Mouse (Mus musculus): ENCODE measurements around the gene Cxcr6.

The Cxcr6 gene

DNA sequence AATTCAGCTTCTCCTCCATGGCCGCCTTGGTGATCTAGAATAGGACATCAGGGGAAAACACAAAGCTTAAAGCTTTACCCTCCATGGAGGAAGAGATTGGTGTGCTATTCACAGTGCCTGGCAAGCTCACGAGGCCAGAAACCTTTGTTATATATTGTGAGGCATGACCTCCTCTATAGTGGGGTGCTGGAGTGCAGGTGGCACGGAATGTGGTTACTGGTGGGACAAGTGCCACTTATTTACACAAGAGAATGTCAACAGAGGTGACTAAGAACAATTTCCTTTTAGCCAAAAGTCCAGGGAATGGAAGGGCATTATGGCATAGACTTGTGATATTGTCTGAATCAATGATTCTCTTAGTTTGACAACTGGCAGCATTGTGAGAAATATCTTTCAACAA is 20.4 kb downstream of the Cxcr6 start:
- DNase-seq (ENCODE audit: low spot score) = no peak

DNA sequence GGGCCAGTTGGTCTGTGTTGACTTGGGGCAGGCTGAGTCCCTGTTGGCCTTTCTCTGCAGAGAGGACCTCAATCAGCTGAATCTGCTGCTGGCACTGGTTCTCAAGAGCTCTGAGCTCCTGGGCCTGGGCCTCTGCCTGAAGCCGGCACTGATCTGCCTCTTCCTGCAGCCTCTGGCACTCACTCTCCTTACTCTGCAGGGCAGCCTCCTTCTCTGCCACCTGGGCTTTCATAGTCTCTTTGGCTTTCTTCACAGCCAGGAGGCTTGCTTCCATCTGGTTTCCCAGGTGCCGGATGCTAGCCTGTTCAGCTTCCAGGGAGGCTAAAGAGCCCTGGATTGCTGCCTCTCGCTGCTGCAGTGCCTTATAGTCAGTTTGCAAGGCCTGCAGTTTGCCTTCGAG is 22.6 kb downstream of the Cxcr6 start:
- no peak for DNase-seq (ENCODE audit: low spot score)

DNA sequence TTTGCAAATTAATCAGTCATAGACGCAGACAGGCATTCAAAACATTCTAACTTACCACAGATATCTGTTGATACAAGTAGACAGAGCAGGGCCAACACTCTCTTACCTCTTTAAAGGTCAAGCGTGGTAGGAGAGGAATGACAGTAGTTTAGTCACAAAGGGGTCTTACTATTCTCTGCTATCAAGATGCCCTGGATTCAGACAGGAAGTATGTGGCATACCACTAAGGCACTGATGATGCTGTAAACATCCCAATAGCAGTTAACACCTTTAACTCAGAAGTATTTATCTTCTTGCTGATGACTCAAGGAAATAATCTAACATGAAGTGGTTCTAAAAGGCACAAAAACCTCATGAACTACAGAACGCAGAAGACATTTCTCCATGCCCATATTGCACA is 29.6 kb downstream of the Cxcr6 start:
- DNase-seq (ENCODE audit: low spot score) = no peak

DNA sequence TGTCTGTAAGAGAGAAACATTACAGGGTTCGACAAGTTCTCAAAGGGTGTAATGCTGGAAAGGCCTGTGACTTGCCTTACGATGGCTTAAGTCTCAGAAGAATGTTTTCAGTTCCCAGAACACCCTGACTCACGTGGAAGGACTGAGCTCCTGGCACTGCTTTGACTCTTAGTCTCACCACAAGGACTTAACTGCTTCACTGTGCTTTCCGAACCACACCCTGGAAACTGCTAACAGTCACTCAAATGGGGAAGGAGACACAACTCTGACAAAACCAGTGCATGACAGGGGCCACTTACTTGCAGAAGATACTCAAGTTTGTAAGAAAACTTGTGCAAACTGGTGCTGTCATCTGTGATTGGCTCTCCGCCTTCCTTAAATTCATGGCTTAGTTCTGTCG is 34.0 kb downstream of the Cxcr6 start:
- no peak for DNase-seq (ENCODE audit: low spot score)

DNA sequence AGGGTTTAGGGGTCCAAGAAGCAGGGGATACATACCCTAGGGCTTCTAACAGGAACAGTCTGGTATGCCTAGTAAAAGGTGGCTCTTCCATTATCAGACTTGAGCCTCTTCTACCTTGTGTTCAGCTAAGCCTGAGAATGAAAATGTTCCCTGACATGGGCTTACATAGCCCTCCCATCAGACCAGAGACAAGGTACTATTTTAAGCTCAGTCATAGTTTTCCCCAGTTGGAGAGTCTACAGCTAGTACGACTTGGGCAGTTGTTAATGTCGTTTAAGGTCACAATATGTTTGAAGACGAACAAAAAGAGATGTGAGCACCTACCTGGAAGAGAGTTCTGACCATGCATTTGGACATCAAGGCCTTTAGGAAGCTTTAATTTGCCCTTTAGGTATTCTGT is 38.2 kb downstream of the Cxcr6 start:
- DNase-seq (ENCODE audit: low spot score) = no peak

DNA sequence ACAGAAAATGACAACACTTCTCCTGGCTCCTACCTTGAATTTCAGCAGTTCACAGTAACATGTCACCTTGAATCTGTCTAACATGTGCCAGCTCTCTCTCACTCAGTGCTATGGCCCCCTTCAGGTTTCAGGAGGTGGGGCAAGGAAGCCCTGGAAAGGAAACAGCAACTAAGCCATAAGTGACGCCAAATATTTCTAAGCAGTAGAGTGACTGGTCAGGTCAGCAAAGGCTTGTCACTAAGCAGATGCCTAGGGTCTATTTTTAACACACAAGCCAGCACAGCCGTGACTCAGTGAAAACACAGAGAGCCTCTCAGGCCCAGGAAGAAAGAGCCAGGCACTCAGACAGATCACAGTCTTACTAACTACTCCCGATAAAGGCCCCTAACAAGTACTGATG is 38.8 kb downstream of the Cxcr6 start:
- no peak for DNase-seq (ENCODE audit: low spot score)

DNA sequence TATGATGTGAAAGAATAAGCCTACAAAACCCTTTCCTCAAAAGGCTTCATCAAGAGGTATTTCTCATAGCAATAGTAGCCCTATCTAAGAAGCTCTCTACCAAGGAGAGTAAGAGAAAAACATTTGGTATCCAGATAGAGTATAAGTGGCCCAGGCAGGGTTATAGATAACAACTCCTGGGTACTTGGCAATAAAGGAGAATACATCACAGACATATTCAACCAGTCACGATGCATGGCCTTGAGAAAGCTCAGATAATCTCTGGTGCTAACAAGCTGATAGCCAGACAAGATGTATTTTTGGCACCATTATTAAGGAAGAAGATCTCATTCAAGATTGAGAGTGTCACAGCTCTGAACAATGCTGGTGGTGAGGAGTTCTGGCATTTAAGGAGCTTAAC is 40.2 kb downstream of the Cxcr6 start:
- DNase-seq (ENCODE audit: low spot score) = no peak

DNA sequence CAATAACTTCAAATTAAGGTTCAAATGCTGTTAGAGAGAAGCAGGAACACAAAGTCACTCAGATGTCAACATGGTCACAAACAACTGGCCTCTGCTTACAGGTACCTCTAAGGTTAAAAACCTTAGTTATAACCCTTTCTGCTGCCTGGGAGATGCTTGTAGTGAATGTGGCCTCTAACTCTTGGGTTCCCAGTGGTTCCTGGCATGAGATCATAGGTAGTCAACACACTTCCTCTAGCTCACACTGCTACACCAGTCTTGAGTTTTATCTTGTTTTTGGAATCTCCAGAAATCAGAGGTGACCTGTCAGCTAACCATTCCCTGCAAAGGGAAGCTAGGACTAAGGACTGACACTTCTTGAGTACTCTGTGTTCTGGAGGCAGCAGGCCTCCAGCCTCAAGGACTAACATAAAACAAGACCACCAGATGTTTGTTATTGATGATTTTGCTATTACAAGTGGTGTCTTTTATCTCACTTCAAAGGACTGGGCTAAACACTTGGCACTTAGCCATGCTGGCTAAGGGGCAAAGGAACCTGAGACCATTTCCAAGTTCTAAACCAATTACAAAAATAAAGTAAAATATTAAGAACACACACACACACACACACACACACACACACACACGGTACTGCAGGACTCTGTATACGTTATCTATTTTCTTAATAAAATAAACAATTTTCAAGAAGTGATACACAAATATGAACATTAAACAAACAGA is 43.9 kb downstream of the Cxcr6 start:
- DNase-seq (ENCODE audit: low spot score) = no peak

DNA sequence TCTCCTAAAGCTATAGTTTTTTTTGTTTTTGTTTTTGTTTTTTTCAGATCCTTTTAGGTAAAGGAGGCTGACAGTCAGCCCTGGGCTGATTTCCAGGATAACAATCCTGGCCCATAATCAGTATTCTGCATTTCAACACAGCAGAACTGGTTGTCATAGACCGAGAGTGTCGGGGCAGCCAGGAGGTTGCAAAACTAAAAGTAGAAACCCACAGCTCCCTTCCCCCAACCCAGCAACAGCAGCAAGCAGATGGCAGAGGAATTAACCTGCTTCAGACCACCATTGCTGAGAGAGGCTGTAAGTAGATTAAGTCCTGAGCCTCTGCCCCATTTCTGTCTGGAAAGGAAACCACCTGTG is 44.4 kb downstream of the Cxcr6 start:
- DNase-seq (ENCODE audit: low spot score) = no peak

DNA sequence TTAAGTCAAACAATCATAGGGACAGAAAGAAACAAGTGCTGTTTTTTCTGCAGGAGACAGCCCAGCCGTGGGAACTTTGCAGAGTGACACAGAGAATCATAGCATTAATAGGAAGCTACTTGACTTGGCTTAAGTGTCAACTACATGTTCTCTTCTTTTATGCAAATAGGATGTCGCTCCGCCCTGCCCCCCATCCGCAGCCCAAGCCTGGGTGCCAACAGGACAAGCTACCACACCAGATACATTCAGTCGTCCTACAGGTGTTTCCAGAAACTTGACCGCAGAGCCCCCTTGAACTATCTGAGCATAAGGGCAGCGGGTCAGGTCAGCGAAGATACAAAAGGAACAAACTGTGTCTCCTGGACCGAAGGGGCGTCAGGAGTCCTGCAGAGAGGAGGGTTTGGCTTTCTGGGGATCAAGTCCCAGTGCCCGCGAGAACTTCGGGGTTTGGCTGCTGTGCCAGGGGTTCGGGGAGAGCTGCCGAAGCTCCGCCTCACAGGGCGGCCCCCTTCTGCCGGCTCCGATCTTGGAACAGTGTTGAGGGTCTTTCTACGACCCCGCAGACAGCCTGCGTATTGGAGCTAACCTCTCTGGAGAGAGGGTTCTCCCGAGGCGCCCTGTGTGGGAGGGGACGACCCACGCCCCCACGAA is 44.9 kb downstream of the Cxcr6 start:
- peak; percentile 59 for DNase-seq (ENCODE audit: low spot score)

DNA sequence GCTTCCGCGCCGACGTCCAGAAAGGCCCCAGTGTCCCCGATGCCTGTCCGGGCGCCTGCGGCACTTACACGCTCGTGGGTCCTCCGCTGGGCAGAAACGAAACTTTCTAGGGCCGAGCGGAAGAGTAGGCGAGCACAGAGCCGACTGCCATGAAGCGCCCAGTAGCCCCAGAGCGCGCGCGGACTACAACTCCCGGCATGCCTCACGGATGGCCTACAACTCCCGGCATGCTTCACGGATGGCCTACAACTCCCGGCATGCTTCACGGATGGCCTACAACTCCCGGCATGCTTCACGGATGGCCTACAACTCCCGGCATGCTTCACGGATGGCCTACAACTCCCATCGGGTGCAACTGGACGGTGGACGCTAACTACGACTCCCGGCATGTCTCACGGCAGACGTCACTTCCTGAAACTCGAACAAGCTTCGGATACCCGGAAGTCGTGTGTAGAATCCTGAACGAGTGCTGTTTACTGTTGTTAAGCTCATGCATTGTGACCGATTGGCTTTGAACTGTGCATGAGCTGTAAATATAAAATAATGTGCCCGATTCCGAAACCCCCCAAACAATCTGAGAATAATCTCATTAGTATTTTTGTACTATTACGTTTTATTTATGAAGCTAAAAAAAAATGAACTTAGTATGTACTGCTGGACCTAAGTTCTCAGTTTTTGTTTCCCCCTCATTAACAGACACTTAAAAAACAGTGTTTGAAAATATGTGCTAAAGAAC is 45.6 kb downstream of the Cxcr6 start, which contains the start of gene Fyco1:
TSS of gene Fyco1 (minus strand) at position 187 of the 736 bp plus-strand sequence.
- peak; percentile 90 for DNase-seq (ENCODE audit: low spot score)

DNA sequence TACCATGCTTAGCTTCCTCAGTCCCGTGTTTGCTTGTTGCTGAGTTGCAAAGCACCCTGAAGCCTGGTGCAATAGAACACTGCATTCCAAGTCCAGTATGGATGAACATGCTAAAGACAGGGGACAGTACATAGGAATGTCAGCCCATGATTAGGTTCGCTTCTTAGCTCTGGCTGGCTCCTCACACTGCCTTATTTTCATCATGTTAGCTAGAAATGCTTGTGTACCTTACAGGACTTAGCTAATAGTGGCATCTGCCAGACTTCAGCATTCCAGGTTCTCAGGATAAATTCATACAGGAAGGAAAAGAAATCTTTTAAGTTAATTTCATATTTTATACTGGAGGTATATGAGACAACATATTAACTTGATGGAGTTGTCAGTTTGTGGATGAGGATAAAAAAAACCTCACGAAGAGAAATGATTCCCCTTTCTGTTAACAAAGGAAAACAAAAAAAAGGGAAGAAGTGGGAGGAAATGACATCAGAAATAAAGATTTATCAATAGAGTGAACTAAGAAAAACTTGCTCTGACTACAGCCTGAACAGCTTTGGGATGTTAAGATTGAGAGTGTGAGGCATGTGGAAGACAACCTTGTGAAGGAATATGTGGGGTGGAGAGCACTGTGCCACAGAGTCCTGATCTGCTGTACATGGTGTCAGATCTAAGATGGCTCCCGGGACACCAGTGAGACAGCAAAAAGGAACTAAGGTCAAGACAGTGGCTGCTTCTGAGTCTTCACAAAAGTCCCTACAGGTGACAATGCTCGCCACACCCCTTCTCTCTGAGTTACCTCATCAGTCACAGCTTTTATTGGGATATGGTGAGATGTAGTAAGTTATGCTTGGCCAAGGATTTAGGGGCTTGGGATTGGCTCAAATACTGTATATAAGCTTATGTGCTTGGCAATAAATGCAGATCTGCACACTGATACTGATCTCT is 46.4 kb downstream of the Cxcr6 start:
- no peak for DNase-seq (ENCODE audit: low spot score)

DNA sequence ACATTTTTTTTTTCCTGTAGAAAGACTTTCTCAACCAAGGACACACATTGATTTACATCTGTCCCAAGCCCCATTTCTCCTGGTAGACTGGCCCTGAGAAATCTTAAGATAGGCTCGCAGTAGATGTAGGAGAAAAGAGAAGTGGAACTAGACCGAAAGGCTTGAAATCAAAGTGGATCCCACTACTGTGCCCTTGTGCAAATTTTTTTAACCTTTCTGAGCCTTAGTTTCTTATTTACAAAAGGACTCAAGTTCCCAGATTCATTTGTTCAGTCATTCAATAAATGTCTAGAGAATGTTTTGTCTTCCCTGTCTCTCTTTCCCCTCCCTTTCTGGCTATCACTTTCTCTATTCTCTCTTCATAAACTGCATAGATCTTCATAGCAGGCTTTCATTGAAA is 50.6 kb downstream of the Cxcr6 start:
- DNase-seq (ENCODE audit: low spot score) = no peak
